Mouse (Mus musculus) kidney, embryonic 16.5 days (tissue): ENCODE measurements around the gene Pdzd7. TPM values are rescaled to one million over a fixed set of nuclear protein-coding genes. Genes with fewer than 3 reads are reported as not detected.

Source experiments
- ATAC-seq: fragments of 200-750 bp; cut with Nextera tagmentation; 2 replicates; pipeline ENCODE4 v1.8.0; 2017; ENCODE audit warnings: moderate TSS enrichment; ENCODE audit not compliant: low FRiP score, low TSS enrichment
- H3K27ac ChIP-seq: fragments of 300-500 bp; sonication (generic); 2 replicates; pipeline ENCODE4 v1.5.1; 2014; ENCODE audit warnings: low read length
- H3K27me3 ChIP-seq: fragments of 300-500 bp; sonication (generic); 2 replicates; pipeline ENCODE4 v1.6.1; 2014; ENCODE audit warnings: low read length, control low read depth, mixed read lengths; ENCODE audit not compliant: insufficient read depth
- H3K36me3 ChIP-seq: fragments of 300-500 bp; sonication (generic); 2 replicates; pipeline ENCODE4 v1.6.1; 2014; ENCODE audit warnings: low read length, control low read depth, mixed read lengths; ENCODE audit not compliant: insufficient read depth
- H3K4me1 ChIP-seq: fragments of 300-500 bp; sonication (generic); 2 replicates; pipeline ENCODE4 v1.6.1; 2014; ENCODE audit warnings: low read length, control low read depth, mixed read lengths; ENCODE audit not compliant: insufficient read depth
- H3K4me2 ChIP-seq: fragments of 300-500 bp; sonication (generic); replicated peaks from 2 replicates; pipeline ENCODE4 v1.6.1; 2014; ENCODE audit warnings: low read depth, low read length
- H3K4me3 ChIP-seq: fragments of 300-500 bp; sonication (generic); 2 replicates; pipeline ENCODE4 v1.5.1; 2014; ENCODE audit warnings: mild to moderate bottlenecking, low read length
- H3K9ac ChIP-seq: fragments of 300-500 bp; sonication (generic); replicated peaks from 2 replicates; pipeline ENCODE4 v1.6.1; 2014; ENCODE audit warnings: low read length
- H3K9me3 ChIP-seq: fragments of 300-500 bp; sonication (generic); 2 replicates; pipeline ENCODE4 v1.6.1; 2016; ENCODE audit warnings: low read length, control low read depth
- WGBS: fragments of 180-500 bp; shearing (Covaris S2); extraction: QIAGEN DNeasy Blood & Tissue Kit; methylation state at CpG from one replicate; pipeline ENCODE4 v1.1.7; 2014; 5-methylcytosine and 5-hydroxymethylcytosine counted together
- polyA plus RNA-seq: library from polyadenylated mRNA; unstranded; fragments of >200 nt; fragmentation: Nextera tagmentation; extraction: Ambion mirVana; gene quantifications from 2 replicates; pipeline ENCODE4 v1.2.1, GENCODE M21; 2015

Gene Pdzd7
- polyA plus RNA-seq, 1 experiment from 2014 or later, result 0.89 TPM

GRCm38 (mm10) chr19:45003740-45004516 lies 41.6 kb downstream of the Pdzd7 start:
- Histone ChIP-seq H3K4me1 (peaks cover 21% of the 10 kb centered on the region), H3K4me3 (no peak overlapping the region), H3K9me3 (no peaks in the 10 kb centered on the region), H3K9ac (no peak overlapping the region), H3K36me3 (peaks cover 20% of the 10 kb centered on the region; the same call in 1 of the 2 replicates), H3K4me2 (no peak overlapping the region), H3K27me3 (no peaks in the 10 kb centered on the region), H3K27ac (no peak overlapping the region)
- WGBS, result 88% methylated on average over 7 of the region's 7 CpGs
- no peak for ATAC-seq

- peaks cover 17% of the 10 kb centered on the region for H3K4me1 ChIP-seq
- peaks cover 20% of the 10 kb centered on the region; the same call in 1 of the 2 replicates for H3K36me3 ChIP-seq
- no peaks in the 10 kb centered on the region for H3K27me3 ChIP-seq
- H3K9ac ChIP-seq, result no peak overlapping the region
- H3K9me3 ChIP-seq, result no peaks in the 10 kb centered on the region
- 70% methylated on average over 3 of the region's 3 CpGs for WGBS
- no peak overlapping the region for H3K4me2 ChIP-seq
- no peak overlapping the region for H3K27ac ChIP-seq
- no peak overlapping the region for H3K4me3 ChIP-seq
- ATAC-seq, result no peak
Observed at GRCm38 (mm10) chr19:45002301-45002700, 43.2 kb downstream of the Pdzd7 start.

GRCm38 (mm10) chr19:44999647-45000046 lies 45.9 kb downstream of the Pdzd7 start:
- 86% methylated on average over 8 of the region's 8 CpGs for WGBS
- Histone ChIP-seq H3K36me3 (peaks cover 20% of the 10 kb centered on the region; the same call in 1 of the 2 replicates), H3K27ac (no peak overlapping the region), H3K4me3 (no peak overlapping the region), H3K4me1 (peaks cover under 1% of the 10 kb centered on the region; the same call in 1 of the 2 replicates), H3K9ac (no peak overlapping the region), H3K27me3 (no peaks in the 10 kb centered on the region), H3K9me3 (no peaks in the 10 kb centered on the region), H3K4me2 (no peak overlapping the region)
- ATAC-seq, result no peak

- no peak overlapping the region for H3K4me2 ChIP-seq
- H3K27me3 ChIP-seq, result no peaks in the 10 kb centered on the region
- H3K36me3 ChIP-seq, result peaks cover 13% of the 10 kb centered on the region; the same call in 1 of the 2 replicates
- H3K4me3 ChIP-seq, result no peak overlapping the region
- no peaks in the 10 kb centered on the region for H3K9me3 ChIP-seq
- peak; percentile 36; the same call in 1 of the 2 replicates for ATAC-seq
- H3K9ac ChIP-seq, result no peak overlapping the region
- H3K27ac ChIP-seq, result no peak overlapping the region
- 88% methylated on average over 11 of the region's 11 CpGs for whole genome bisulfite sequencing
- H3K4me1 ChIP-seq, result no peaks in the 10 kb centered on the region
Observed at GRCm38 (mm10) chr19:44997786-44998185, 47.7 kb downstream of the Pdzd7 start.

- Histone ChIP-seq H3K4me1 (peaks cover 41% of the 10 kb centered on the region), H3K4me3 (no peak overlapping the region), H3K36me3 (no peaks in the 10 kb centered on the region), H3K4me2 (no peak overlapping the region), H3K9me3 (no peaks in the 10 kb centered on the region), H3K27me3 (no peaks in the 10 kb centered on the region), H3K9ac (no peak overlapping the region), H3K27ac (no peak overlapping the region)
- WGBS, result 60% methylated on average over 7 of the region's 7 CpGs
- no peak for ATAC-seq
Observed at GRCm38 (mm10) chr19:44992712-44993111, 52.8 kb downstream of the Pdzd7 start.

- 38% methylated on average over 7 of the region's 7 CpGs for WGBS
- ATAC-seq, result no peak
- no peak overlapping the region for H3K4me2 ChIP-seq
- H3K9ac ChIP-seq, result no peak overlapping the region
- H3K4me3 ChIP-seq, result no peak overlapping the region
- H3K36me3 ChIP-seq, result no peaks in the 10 kb centered on the region
- H3K27me3 ChIP-seq, result no peaks in the 10 kb centered on the region
- H3K27ac ChIP-seq, result no peak overlapping the region
- peaks cover 41% of the 10 kb centered on the region for H3K4me1 ChIP-seq
- no peaks in the 10 kb centered on the region for H3K9me3 ChIP-seq
Observed at GRCm38 (mm10) chr19:44992246-44992645, 53.3 kb downstream of the Pdzd7 start.

- 64% methylated on average over 8 of the region's 8 CpGs for WGBS
- no peak for ATAC-seq
- Histone ChIP-seq H3K9me3 (no peaks in the 10 kb centered on the region), H3K4me2 (peak overlapping the region; percentile 99), H3K36me3 (no peaks in the 10 kb centered on the region), H3K4me3 (no peak overlapping the region), H3K4me1 (peaks cover 41% of the 10 kb centered on the region), H3K27ac (peak overlapping the region; percentile 54), H3K9ac (peak overlapping the region; percentile 35; the same call in 1 of the 2 replicates), H3K27me3 (no peaks in the 10 kb centered on the region)
Observed at GRCm38 (mm10) chr19:44991031-44991430, 54.5 kb downstream of the Pdzd7 start.

GRCm38 (mm10) chr19:44989567-44990495 lies 55.7 kb downstream of the Pdzd7 start:
- Histone ChIP-seq H3K27me3 (no peaks in the 10 kb centered on the region), H3K27ac (peak overlapping the region; percentile 54; the same call in 1 of the 2 replicates), H3K9me3 (no peaks in the 10 kb centered on the region), H3K36me3 (no peaks in the 10 kb centered on the region), H3K4me1 (peaks cover 46% of the 10 kb centered on the region), H3K4me3 (peak overlapping the region; percentile 65), H3K4me2 (peak overlapping the region; percentile 99), H3K9ac (peak overlapping the region; percentile 70)
- 0 out of 2 replicates have a peak, but pooled peaks have one; percentile 8 for ATAC-seq
- WGBS, result 6% methylated on average over 22 of the region's 22 CpGs

GRCm38 (mm10) chr19:44988831-44989566 lies 56.5 kb downstream of the Pdzd7 start, which contains the start of gene Sema4g:
Gene Sema4g, plus strand, starts transcription at chr19:44989101.
- peak; percentile 69 for ATAC-seq
- peak within 1 kb of the TSS; percentile 70 for H3K9ac ChIP-seq
- H3K4me1 ChIP-seq, result peaks cover 47% of the 10 kb centered on the region
- H3K27ac ChIP-seq, result peak within 1 kb of the TSS; percentile 54; the same call in 1 of the 2 replicates
- H3K27me3 ChIP-seq, result no peaks in the 10 kb centered on the region
- WGBS, result under 1% methylated on average over 44 of the region's 58 CpGs
- H3K9me3 ChIP-seq, result no peaks in the 10 kb centered on the region
- peak within 1 kb of the TSS; percentile 65 for H3K4me3 ChIP-seq
- peak within 1 kb of the TSS; percentile 99 for H3K4me2 ChIP-seq
- no peaks in the 10 kb centered on the region for H3K36me3 ChIP-seq
